Mouse (Mus musculus): ENCODE measurements around the gene Nmt1. TPM values are rescaled to one million over a fixed set of nuclear protein-coding genes. Genes with fewer than 3 reads are reported as not detected.
A peak's percentile ranks its signal among the peaks of the same experiment; 100 is the strongest.

The Nmt1 gene
- total RNA-seq, 4 experiments from 2014 or later, result 152 to 165 (median 160) TPM

DNA sequence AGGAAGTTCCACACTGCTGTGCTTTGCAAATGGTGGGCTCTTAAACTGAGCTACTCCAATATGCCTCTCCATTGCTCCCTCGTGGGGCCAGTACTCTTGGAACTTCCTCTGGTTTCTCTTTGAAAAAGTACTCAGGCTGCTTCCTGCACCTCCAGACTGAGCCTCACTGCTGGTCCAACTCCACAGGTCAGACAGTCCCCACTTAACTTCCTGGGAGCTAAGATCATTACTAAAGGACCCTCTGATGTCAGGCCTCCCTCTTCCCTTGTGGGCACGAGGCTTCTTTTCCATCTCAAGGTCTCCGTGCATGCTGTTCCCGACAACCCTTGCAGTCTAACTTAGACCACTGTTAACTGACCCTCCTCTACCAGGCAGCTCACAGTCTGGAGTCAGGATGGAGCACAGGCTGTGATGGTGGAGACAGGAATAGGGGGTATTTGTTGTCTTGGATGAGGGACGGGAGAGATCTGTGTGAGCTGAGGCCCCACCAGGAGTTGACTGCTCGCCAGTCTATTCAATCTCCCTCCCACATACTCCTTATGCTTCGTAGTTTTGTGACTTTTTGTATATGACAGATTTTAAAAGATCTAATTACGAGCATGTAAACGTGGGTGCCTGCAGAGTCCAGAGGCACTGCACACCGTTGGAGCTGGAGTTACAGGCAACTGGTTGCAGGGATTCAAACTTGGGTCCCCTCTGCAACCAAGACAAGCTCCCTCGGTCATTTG lies 22.6 kb upstream of the Nmt1 start:
- DNase-seq (ENCODE audit: low spot score in 2 of 2), result no peak

DNA sequence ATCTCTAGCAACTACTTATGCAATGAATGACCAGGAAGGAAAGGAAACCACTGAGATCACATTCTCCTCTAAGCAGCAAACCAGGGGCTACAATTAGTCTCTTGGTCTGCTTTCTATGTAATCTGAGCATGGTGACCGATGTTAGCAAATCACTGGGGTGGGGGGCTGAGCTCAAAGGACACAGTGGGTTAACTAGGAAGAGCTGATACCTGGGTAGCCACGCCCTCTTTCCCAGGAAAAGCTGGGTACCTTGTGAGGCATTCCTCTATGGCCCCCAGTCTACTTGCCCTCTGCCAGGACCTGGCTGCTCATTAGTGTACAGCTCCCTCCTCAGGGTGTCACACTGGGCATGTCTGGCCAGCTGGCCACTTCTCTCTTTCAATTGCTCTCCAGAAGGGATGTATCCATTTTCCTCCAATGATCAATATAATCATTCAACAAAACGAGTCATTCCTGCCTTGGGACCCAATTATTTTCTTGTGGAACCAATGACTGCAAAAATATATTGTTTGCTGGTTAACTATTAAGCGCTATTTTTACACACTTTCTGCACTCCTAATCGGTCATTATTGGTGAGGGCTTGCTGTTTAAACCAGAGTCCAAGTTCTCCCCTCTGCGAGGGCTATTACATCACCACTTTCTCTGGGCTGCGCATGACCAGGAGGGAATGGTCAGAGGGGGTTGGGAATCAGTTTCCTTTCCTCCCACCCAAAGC lies 21.5 kb upstream of the Nmt1 start:
- no peak for DNase-seq (ENCODE audit: low spot score in 2 of 2)

DNA sequence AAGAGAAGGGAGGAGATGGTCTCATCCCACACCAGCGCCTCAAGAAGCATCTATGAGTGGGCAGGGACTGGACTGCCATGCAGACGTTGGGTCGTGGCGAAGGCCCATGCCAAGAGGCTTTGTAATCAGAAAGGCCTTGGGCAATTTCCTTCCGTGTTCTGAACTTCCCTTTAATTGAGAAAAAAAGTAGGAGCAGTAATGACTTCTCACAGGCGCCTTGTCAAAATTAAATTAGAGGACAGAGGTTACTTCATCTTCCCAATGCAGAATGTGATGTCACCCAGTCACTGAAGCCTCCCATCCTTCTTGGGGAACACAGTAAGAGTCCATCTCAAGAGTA lies 21.0 kb upstream of the Nmt1 start:
- DNase-seq (ENCODE audit: low spot score in 2 of 2), result no peak

DNA sequence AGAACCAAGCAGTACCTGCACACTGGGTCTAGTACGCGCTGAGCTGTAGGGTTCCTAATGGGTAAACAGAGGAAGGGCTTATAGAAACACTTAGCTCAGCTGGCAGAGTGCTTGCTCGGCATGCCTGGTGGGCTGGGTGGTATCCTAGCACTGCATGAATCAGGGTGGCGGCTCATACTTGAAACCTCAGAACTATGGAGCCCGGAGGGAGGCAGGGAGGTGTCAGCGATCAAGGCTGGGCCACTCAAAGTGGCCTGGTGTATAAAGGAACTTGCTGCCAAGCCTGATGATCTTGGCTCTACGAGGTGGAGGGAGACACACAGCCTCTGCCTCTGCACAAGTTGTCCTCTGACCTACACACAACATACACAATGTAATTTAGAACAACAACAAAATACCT lies 19.4 kb upstream of the Nmt1 start:
- no peak for DNase-seq (ENCODE audit: low spot score in 2 of 2)

DNA sequence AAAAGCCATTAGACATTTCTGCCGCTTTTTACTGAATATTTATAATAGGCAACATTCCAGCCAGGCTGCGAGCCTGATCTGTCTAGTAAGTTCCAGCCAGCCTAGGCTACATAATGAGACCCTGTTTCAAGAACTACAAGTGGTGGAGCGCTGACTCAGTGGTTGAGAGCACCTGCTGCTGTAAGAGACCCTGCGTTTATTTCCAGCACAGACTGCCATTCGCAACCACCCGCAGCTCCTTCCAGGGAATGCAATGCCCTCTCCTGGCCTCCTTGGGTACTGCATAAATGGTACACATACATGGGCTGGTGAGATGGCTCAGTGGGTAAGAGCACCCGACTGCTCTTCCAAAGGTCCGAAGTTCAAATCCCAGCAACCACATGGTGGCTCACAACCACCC lies 18.8 kb upstream of the Nmt1 start:
- no peak for DNase-seq (ENCODE audit: low spot score in 2 of 2)

DNA sequence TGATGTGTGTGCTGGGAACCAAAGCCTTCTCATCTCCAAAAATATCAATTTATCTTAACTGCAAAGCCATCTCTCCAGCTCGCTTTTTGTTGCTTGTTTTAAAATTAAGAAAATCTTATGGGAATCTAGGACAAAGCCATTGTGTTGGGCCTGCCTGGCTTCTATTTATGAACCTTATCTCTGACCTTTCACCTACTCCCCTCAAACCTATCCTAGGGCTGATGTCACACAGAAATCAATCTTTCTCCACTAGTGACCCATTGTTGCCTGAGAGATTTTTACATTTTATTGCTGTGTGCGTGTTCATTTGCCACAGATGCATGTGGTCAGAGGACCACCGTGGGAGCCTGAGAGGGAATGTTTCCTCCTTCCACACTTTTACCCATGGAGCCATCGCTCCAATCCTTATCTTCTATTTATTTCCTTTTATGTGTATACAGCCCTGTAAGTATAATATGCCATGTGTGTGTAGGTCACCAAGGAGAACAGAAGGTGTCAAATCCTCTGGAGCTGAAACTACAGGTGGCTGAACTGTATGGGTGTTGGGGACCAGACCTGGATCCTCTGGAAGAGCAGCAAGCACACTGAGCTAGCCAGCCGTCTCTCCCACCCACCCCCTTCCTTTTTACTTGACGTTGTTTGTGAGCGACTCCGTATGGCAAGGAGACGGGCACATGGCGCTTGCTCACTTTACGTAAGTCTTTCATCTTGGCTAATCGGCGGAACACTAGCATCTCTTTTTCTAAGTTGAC lies 17.4 kb upstream of the Nmt1 start:
- no peak for DNase-seq (ENCODE audit: low spot score in 2 of 2)

DNA sequence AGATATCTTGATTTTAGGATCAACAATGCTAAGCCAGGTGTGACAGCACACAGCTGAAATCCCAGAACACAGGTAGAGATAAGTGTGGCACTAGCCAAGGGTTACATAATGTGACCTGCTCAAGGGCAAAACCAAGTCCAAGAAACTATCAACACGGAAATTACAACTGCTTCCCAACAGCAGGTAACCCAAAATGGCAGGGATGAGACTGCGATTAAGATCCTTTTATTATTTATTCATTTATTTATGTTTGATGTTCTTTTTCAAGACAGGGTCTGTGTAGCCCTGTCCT lies 16.8 kb upstream of the Nmt1 start:
- no peak for DNase-seq (ENCODE audit: low spot score in 2 of 2)

DNA sequence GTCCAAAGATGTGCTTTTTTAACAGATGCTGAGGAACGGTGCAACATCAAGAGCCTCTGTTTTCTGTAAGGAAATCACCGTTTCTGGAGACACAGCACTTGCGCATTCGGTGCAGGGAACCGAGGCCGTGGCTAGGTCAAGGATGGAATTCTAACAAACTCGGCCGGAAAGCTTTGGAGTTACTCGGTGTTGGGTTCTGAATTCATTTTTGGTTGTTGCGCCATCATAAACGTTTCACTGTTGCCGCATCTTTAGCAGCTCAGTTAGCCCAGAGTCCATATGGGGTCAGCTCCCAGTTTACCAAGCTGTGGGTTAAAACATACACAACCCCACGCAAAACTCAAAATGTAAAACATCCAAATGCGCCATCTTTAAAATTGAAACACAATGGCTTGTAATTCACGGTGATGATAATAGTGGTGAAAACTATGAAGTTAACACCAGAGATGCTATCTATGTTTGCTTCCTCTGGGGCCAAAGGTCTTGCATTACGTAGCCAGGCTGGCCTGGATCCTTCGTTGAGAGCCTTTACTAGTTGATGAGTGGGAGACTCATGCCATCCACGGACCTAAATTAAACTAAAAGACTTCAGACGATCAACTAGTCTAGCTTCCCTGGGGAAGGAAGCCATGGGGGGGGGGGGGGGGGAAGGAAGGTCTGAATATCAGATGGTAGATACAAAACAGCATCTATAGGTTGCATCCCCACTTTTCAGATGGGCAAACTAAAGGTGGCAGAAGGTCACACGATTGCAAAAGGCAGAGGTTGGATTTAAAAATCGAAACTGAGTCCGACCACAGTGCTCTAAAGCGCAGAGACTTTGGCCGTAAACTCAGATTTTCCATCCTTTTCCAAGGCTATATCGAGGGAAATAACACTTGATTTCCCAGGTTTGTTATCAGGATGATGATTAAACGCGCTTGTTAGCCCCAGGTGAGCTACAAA lies 11.8 kb upstream of the Nmt1 start:
- no peak for DNase-seq (ENCODE audit: low spot score in 2 of 2)

DNA sequence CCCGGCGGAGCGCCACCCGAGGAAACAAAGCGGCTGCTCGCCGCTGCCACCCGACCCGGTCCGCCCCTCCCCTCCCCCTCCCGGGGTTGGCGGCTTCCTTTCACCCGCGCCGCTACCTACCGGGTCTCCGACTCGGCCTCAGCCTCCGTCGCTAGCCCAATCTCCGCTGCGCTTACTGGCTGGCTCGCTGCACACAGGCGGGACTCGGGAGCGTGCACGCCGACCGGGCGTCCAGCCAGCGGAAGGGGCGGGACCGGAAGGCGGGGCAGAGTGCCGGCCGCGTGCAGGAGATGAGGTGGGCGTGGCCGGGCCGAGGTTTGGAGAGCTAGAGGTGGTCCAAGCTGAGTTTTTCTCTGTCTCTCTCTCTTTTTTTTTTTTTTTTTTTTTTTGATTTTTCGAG lies 11.1 kb upstream of the Nmt1 start:
- DNase-seq (ENCODE audit: low spot score in 2 of 2), result peak; percentile 92 to 96

DNA sequence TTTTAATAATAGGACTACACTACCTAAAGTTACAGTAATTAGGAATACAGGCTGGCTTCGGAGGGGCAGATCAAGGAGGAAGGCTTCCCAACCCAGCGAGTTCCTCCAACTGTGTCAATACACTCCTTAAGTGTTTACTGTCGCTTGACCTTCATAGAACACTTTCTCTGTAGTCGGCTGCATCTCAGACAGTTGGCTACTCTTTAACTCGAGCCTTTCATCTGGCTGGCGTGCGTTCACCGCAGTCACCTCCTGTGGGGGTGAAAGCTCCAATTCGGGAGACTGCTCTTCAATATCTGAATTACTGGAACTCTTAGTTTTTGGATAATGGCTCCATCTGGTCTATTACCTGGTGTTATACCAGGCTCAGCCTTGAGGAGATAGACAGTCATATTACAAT lies 10.3 kb upstream of the Nmt1 start:
- no peak for DNase-seq (ENCODE audit: low spot score in 2 of 2)

DNA sequence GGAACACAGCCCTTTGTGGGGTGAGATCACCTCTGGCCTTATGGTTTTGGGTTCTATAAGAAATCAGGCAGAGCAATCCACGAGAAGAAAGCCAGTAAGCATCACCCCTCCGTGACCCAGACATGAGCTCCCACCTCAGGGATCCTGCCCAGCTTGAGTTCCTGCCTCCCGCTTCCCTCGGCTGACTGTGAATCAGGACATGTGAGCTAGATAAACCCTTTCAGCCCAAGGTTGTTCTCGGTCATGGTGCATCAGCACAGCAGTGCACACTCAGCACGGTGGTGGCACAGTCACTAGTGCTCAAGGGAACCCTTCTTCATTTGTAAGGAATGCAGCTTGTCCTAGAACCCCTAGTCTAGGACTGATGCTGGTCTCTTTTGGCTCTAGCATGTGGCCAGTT lies 9.1 kb upstream of the Nmt1 start:
- no peak for DNase-seq (ENCODE audit: low spot score in 2 of 2)

DNA sequence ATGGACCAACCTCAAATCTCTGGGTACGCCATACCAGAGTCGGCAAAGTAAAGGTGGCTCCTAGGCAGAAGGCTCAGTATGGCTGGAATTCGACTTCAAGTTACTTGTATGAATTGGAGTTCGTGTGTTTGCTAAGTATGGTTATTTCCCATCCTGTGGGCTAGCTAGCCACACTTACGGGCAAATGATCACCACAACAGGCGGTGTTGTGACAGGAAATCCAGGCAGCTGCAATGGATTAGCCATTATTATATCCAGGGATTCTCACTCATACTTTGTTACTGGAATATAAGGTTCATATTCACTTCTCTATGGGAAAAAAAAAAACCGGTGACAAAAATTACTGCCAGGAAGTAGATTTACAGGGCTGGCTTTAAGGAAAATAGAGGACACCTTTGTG lies 8.7 kb upstream of the Nmt1 start:
- no peak for DNase-seq (ENCODE audit: low spot score in 2 of 2)

DNA sequence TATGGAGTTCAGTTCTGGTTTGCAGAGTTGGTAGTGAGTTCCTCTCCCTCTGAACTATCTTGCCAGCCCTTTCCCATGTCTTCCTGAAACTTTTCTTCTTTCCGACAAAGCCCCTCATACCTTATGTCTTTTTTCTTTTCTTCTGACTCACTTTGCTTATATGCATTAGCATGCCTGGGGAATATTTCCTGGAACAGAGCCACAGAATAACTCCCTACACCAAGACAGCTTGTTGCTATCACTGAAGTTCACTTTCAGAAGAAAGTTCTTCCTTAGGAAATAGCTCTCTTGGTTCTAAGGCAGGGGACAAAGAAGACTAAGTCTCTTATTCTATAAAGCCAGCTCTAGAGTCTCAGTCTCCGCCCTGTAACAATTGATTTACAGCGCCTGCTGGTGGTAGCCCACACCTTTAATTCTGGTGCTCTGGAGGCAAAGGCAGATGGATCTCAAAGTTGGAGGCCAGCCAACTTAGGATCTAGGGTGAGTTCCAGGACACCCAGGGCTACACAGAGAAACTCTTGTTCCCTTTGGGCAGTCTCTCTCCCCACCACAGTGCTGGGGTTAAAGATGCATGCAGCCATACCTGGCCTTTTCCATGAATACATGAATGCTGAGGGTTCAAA lies 7.2 kb upstream of the Nmt1 start:
- DNase-seq (ENCODE audit: low spot score in 2 of 2), result no peak

DNA sequence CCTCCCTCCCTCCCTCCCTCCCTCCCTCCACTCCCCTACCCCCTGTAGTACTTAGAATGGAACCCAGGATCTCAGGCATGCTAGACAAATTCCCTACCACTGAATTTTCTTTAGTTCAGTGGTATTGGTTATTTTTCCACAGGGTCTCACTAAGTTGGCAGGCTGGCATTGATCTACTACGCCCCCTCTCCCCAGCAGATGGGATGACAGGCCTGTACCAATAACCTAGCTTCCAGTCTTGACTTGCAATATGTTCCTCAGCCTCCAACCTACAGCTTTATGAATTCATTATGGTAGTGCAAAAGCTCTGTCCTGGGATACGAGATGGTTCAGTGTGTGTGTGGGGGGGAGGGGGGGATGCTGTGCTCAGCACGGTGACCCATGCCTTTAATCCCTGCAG lies 4.0 kb upstream of the Nmt1 start:
- DNase-seq (ENCODE audit: low spot score in 2 of 2), result no peak

DNA sequence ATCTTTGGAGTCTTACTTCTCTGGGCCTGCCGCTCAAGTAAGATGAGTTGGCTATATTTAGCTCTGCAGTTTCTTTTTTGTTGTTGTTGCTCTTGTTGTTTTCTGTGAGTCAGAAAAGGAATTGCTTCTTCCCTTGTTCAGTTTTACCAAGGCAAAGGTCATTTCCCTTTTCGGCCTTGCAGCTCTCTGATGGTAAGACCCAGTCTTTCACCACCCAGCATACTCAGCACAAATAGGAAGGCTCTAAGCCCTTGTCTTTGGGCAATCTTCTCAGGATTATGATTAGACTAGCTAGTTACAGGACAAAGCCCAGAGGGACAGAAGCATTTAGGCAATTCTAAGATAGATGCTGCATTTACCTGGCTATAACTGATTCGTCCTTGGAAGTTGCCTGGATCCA lies 1.1 kb upstream of the Nmt1 start:
- DNase-seq (ENCODE audit: low spot score in 2 of 2), result no peak

DNA sequence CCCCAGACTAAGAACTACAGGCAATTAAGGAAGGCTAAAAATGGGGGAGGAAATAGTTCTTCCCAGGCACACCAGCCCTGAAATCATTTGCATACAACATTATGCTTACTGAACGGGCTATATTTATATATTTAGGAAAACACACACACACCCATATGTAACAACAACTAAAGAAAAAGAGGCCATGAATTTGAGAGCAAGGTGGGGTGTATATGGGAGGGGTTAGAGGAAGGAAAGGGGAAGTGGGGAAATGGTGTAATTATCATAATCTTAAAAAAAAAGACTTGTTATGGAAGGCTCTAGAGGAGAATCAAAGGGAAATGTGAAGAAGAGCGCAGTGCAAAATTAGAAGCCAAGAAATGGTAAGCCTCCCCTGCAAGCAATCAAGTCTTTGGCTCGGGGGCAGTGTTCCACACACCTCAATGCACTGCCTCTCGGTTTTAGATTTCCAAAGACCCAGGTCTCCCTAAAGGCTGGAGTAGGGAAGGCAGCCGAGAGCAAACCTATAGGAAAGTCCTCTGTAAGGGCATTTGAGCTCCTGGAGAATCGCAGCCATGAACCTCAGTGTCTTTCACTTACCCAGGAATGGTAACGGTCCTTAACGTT lies 317 bp upstream of the Nmt1 start:
- DNase-seq (ENCODE audit: low spot score in 2 of 2), result no peak

DNA sequence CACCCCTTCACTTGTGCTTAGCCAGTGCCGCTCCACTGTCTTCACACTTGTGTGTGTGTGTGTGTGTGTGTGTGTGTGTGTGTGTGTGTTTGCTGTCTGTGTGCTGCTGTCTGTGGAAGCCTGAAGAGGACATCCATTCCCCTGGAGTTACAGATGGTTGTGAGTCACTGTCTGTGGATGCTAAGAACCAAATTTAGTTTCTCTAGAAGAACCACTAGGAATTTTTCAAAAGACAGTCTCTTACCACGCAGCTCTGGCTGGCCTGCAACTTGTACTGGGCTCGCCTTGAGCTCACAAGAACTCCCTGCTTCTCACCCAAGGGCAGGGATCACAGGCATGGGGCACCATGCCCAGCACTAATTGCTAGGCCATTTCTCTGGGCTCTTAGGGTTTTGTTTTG lies 5.0 kb downstream of the Nmt1 start:
- peak in 1 of 2 experiments; percentile 62 for DNase-seq (ENCODE audit: low spot score in 2 of 2)

DNA sequence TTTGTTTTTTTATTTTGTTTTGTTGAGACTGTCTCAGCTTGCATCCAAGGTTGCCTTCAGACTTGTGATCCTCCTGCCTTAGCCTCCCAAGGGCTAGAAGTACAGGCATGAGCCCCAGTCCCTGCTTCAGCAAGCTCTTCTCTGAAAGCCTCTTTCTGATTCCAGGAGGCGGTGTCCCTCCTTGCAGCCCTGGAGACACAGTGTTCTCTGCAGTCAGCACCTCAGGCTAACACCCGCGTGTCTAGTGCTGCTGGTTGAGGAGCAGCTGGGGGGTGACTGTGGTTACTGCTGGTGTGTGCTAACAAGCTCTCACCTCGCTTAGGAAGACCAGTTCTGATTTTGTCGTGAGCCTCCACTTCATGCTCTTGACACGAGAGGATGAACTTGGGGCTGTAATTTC lies 7.0 kb downstream of the Nmt1 start:
- no peak for DNase-seq (ENCODE audit: low spot score in 2 of 2)

DNA sequence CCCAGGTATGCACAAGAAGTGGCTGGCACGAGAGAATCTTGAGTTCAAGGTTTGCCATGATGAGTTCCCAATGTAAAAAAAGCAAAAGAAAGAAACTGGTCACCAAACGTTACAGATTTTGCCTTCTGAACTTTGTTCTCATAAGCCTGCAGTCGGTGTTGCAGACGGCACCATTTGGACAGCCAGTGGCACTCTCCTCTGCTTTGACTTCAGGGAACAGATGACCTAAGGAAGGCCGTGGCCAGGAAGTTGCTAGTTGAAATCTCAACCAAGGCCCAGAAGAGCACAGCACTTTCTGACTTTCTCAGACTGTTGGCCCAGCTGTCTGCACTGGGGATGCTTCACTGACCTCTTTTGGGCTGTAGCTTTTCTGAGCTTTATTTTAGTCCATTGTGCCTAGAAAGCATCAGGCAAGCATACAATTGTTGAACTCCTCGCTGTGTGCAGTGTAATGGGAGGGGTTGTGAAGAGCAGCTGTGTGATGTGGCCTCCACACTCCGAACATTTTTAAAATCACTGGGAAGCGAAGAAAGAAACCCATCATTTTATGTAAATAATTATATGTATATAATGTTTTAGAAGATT lies 9.0 kb downstream of the Nmt1 start:
- no peak for DNase-seq (ENCODE audit: low spot score in 2 of 2)

DNA sequence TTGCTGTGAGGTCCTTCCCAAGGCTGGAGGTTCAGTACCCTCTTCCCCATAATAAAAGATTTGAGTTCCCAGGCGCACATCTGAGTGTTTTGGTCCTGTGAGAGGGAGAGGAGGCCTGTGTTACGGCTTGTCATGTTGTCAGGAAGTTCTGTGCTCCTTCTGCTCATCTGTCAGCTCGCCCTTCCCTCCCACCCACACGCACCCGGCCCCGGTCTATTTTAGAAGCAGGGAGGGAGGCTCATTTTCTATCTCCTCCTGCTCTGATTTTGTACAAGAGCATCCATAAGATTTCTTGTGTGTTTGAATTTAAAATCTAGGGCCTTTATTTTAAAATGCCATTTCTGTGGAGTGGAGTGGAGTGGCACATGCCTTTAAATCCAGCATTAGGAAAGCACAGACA lies 10.0 kb downstream of the Nmt1 start:
- no peak for DNase-seq (ENCODE audit: low spot score in 2 of 2)

DNA sequence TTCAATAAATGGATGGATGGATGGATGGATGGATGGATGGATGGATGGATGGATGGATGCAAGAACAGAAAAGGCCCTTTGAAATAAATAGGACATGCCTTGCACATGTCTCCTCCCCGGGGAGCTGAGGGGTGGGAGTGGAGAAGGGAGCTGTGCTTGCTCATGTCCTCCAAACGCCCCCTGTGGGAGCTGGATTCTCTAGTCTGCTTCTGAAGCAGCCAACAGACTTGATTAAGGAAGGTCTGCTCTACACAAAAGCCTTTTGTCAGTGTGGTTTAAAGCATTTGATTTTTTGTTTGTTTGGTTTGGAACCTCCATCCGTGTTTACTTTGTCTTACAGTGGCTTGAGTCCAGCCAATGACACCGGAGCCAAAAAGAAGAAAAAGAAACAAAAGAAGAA lies 14.8 kb downstream of the Nmt1 start:
- no peak for DNase-seq (ENCODE audit: low spot score in 2 of 2)
